Mouse (Mus musculus) heart, adult 2 months (tissue): ENCODE results near the gene Snx15.

ENCODE experiments used
- EP300 ChIP-seq: fragments of 200-500 bp; IDR thresholded peaks from 2 replicates; pipeline ENCODE4 v1.6.1; 2011; ENCODE audit warnings: low read depth, low read length, control low read depth; ENCODE audit not compliant: insufficient read depth
- POLR2A ChIP-seq: fragments of 200-500 bp; IDR thresholded peaks from 2 replicates; pipeline ENCODE4 v1.6.1; 2011; ENCODE audit warnings: mild to moderate bottlenecking, low read depth, low read length, control low read depth; ENCODE audit not compliant: insufficient read depth

DNA sequence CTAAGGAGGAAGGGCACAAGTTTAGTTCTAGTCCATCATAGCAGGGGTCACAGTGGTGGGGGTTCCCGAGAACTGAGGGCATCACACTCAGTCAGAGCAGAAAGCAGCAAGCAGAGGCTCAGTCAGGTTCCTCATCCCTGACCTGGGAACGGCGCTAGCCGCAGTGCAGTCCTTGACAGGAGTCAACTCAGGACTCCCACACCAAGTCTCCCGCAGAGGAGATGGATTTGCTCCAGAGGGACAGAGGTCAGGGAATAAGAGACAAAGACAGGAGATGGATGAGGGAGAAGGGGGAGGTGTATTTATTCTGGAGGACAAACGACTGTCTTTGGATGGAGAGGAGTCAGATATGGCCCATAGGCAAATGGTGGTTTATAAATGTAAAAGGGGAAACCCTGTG is 15.0 kb downstream of the Snx15 start:
- TF ChIP-seq EP300 (no peak), POLR2A (no peak)
